Mouse (Mus musculus): ENCODE data around the gene Txnip.

Txnip gene

DNA sequence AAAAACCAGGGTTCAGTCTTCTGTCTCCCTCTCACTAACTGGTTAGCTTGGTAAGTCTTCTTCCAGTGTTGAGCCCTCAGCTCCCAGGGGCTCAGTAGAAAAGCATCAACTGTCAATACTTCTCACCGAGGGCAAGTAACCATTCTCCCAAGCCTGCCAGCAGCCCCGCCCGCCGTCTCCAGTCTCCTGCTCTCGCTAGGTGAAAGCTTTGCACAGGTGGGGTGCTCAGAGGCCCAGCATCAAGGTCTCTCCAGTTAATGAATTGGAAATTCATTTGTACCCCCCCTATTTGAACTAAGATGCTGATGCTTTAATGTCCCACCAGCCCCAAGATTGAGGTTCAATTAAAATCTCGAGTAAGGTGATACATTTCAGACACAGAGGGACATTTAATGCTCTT, 23.4 kb downstream of the Txnip start:
- no peak for TF ChIP-seq CTCF (conservative IDR thresholded peaks at IDR 0.05; ENCODE audit: low read length)
- no peak for TF ChIP-seq NANOG (IDR thresholded peaks at IDR 0.05; ENCODE audit: borderline replicate concordance, low read length)
- H3K27me3 ChIP-seq (ENCODE audit: insufficient read depth, low read length), result no peaks in the 10 kb centered on the region
- no peaks in the 10 kb centered on the region for H3K9me3 ChIP-seq (ENCODE audit: low read length)
- H3K4me1 ChIP-seq (replicated peaks; ENCODE audit: low read depth, low read length), result peaks cover 71% of the 10 kb centered on the region
- H3K4me3 ChIP-seq (replicated peaks; ENCODE audit: low read length), result 0 out of 2 replicates have a peak overlapping the region, but pooled peaks have one; percentile 15
- H3K36me3 ChIP-seq (ENCODE audit: insufficient read depth, low read length), result peaks cover 30% of the 10 kb centered on the region

DNA sequence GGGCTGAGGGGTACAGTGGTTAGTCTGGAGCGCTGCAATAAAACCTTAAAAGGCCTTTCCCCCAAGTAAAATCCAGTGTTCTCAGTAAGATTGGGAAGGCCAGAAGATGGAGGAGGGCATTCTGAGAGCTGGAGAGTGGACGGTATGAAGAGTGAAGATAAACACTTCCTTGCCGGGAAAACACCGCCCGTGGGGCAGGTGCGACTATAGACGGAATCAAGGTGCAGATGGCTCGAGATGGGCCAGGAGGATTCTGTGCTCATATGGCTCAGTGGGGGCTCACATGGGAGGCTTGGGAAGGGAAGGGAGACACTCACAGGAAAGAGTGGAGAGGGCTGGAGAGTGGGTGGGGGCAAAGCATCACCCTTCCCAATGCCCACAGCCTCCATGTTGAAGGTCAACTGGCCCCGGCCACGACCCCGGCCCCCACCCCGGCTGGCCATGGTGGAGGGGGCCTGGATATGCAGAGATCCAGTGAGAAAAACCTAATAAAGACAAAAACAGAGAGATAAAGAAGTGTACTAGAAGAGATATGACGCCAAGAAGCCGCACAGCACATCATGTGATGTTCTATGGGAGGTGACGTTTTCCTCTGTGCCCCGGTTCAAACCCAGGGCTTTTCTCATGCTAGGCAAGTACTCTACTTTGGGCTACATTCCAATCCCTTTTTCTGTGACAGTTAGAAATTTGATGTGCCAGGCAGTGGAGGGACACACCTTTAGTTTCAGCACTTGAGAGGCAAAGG, 24.2 kb downstream of the Txnip start:
- Histone ChIP-seq H3K4me1 (replicated peaks; ENCODE audit: low read depth, low read length) (peaks cover 75% of the 10 kb centered on the region), H3K36me3 (ENCODE audit: insufficient read depth, low read length) (peaks cover 33% of the 10 kb centered on the region), H3K27me3 (ENCODE audit: insufficient read depth, low read length) (no peaks in the 10 kb centered on the region), H3K4me3 (replicated peaks; ENCODE audit: low read length) (peak overlapping the region; percentile 15; the same call in 1 of the 2 replicates), H3K9me3 (ENCODE audit: low read length) (no peaks in the 10 kb centered on the region)
- TF ChIP-seq NANOG (IDR thresholded peaks at IDR 0.05; ENCODE audit: borderline replicate concordance, low read length), result no peak

DNA sequence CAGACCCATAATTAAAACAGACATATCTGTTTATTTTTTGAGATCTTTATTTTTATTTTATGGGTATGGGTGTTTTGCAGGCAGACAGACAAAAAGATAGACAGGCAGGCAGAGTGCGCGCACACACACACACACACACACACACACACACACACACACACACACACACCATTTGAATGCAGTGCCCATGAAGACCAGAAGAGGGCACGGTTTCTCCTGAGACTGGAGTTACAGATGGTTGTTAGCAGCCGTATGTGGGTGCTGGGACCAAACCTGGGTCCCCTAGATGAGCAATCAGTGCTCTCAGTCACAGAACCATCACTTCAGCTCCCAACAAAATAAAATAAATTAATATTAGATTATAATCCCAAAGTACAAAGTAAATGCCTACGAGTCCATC, 25.6 kb downstream of the Txnip start:
- Histone ChIP-seq H3K36me3 (ENCODE audit: insufficient read depth, low read length) (peaks cover 37% of the 10 kb centered on the region), H3K9me3 (ENCODE audit: low read length) (peaks cover 4% of the 10 kb centered on the region), H3K4me3 (replicated peaks; ENCODE audit: low read length) (no peak overlapping the region), H3K27me3 (ENCODE audit: insufficient read depth, low read length) (no peaks in the 10 kb centered on the region), H3K4me1 (replicated peaks; ENCODE audit: low read depth, low read length) (peaks cover 63% of the 10 kb centered on the region)
- TF ChIP-seq POU5F1 (IDR thresholded peaks at IDR 0.05; ENCODE audit: borderline replicate concordance, low read length) (no peak), NANOG (IDR thresholded peaks at IDR 0.05; ENCODE audit: borderline replicate concordance, low read length) (no peak), CTCF (conservative IDR thresholded peaks at IDR 0.05; ENCODE audit: low read length) (no peak)

DNA sequence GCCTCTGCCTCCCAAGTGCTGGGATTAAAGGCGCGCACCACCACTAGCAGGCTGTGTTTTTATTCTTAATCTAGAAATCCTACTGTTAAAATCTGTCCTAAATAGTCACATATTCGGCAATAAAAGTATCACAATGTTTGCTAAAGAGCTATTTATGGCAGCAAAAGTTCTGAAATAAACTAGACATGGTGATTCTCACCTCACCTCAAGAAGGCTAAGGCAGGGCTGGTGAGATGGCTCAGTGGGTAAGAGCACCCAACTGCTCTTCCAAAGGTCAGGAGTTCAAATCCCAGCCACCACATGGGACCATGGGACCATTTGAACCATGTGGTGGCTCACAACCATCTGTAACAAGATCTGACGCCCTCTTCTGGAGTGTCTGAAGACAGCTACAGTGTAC, 32.9 kb downstream of the Txnip start:
- peaks cover 69% of the 10 kb centered on the region for H3K4me1 ChIP-seq (replicated peaks; ENCODE audit: low read depth, low read length)
- peaks cover 4% of the 10 kb centered on the region for H3K9me3 ChIP-seq (ENCODE audit: low read length)
- H3K27me3 ChIP-seq (ENCODE audit: insufficient read depth, low read length), result peaks cover 3% of the 10 kb centered on the region
- H3K4me3 ChIP-seq (replicated peaks; ENCODE audit: low read length), result no peak overlapping the region
- H3K36me3 ChIP-seq (ENCODE audit: insufficient read depth, low read length), result peaks cover 15% of the 10 kb centered on the region
- no peak for TF ChIP-seq CTCF (conservative IDR thresholded peaks at IDR 0.05; ENCODE audit: low read length)
- no peak for TF ChIP-seq POU5F1 (IDR thresholded peaks at IDR 0.05; ENCODE audit: borderline replicate concordance, low read length)
- no peak for TF ChIP-seq NANOG (IDR thresholded peaks at IDR 0.05; ENCODE audit: borderline replicate concordance, low read length)

DNA sequence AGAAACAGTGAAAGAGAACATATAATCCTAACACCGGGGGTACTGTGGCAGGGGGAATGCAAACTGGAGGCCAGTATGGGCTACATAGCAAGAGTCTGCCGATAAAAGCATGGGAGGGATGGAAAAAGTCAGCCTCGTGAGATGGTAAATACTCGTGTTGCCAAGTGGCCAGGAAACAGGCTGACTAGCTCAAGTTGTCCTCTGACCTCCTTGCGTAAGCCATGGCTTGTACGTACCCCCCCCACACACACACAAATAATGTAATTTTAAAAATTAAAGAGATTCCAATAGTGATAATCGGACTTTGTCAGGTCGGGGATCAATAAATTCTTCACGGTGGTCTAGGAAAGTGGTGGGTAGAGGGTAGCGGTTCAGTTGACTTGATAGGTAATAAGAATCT, 35.6 kb downstream of the Txnip start:
- TF ChIP-seq POU5F1 (IDR thresholded peaks at IDR 0.05; ENCODE audit: borderline replicate concordance, low read length) (no peak), CTCF (conservative IDR thresholded peaks at IDR 0.05; ENCODE audit: low read length) (no peak), NANOG (IDR thresholded peaks at IDR 0.05; ENCODE audit: borderline replicate concordance, low read length) (no peak)
- Histone ChIP-seq H3K27me3 (ENCODE audit: insufficient read depth, low read length) (peaks cover 30% of the 10 kb centered on the region), H3K4me1 (replicated peaks; ENCODE audit: low read depth, low read length) (peaks cover 81% of the 10 kb centered on the region), H3K4me3 (replicated peaks; ENCODE audit: low read length) (peak overlapping the region; percentile 86), H3K9me3 (ENCODE audit: low read length) (no peaks in the 10 kb centered on the region), H3K36me3 (ENCODE audit: insufficient read depth, low read length) (peaks cover 8% of the 10 kb centered on the region)

DNA sequence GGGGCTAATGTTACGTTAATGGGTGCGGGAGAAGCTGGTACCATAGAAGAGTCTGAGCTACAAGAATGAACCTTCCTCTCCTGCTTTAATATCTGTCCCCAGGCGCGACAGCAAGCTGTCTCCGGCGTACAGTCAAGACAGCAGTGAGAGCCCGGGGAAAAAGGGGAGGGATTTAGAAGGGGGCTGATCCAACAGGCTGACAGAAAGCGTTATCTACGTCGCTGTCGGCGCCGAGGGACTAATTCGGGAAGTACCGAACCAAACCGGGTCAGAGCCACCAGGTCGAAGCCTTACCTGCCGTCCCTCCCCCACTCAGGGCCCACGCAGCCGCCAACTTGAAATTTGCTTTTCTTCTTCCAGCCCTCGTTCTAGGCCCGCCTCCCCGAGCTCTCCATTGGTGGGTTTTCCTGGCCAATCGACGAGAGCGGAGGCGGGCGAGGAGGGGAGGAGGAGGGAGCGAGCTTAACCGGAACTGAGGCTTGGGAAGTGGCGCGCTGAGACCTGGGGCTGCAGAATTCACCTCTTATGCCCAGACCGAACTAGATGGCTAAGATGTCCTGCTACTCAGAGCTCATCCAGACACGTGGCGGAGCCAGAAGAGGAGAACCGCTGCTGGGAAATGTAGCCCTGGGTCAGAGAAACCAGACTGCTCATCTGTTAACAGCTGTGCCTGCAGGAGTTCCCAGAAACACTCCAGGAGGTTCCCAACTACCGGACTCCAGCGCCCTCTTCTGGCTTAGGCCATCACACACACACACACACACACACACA, 36.2 kb downstream of the Txnip start, which contains the start of gene Polr3gl:
TSS of gene Polr3gl (minus strand) at position 392 of the 771 bp plus-strand sequence.
- H3K4me1 ChIP-seq (replicated peaks; ENCODE audit: low read depth, low read length), result peaks cover 82% of the 10 kb centered on the region
- H3K36me3 ChIP-seq (ENCODE audit: insufficient read depth, low read length), result peaks cover 8% of the 10 kb centered on the region
- peak within 1 kb of the TSS; percentile 86 for H3K4me3 ChIP-seq (replicated peaks; ENCODE audit: low read length)
- no peaks in the 10 kb centered on the region for H3K9me3 ChIP-seq (ENCODE audit: low read length)
- TF ChIP-seq CTCF (conservative IDR thresholded peaks at IDR 0.05; ENCODE audit: low read length), result no peak
- TF ChIP-seq NANOG (IDR thresholded peaks at IDR 0.05; ENCODE audit: borderline replicate concordance, low read length), result no peak
- no peak for TF ChIP-seq POU5F1 (IDR thresholded peaks at IDR 0.05; ENCODE audit: borderline replicate concordance, low read length)
- H3K27me3 ChIP-seq (ENCODE audit: insufficient read depth, low read length), result peaks cover 36% of the 10 kb centered on the region

DNA sequence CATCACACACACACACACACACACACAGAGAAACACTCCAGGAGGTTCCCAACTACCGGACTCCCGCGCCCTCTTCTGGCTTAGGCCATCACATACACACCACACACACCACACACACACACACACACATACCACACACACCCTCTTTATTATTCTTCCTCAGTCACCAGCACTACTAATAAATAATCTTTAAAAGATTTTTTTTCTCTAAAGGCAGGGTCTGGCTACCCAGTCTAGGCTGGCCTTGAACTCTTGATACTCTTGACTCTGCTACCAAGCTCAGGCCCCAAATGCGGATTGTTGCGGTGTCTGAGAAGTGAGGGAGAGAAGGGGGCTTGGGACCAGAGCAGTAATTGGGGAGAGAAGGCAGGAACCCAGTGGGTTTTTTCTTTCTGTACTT, 37.1 kb downstream of the Txnip start:
- H3K36me3 ChIP-seq (ENCODE audit: insufficient read depth, low read length), result peaks cover 3% of the 10 kb centered on the region
- TF ChIP-seq CTCF (conservative IDR thresholded peaks at IDR 0.05; ENCODE audit: low read length) (no peak), NANOG (IDR thresholded peaks at IDR 0.05; ENCODE audit: borderline replicate concordance, low read length) (no peak), POU5F1 (IDR thresholded peaks at IDR 0.05; ENCODE audit: borderline replicate concordance, low read length) (no peak)
- H3K4me1 ChIP-seq (replicated peaks; ENCODE audit: low read depth, low read length), result peaks cover 84% of the 10 kb centered on the region
- H3K27me3 ChIP-seq (ENCODE audit: insufficient read depth, low read length), result peaks cover 42% of the 10 kb centered on the region
- H3K9me3 ChIP-seq (ENCODE audit: low read length), result no peaks in the 10 kb centered on the region
- H3K4me3 ChIP-seq (replicated peaks; ENCODE audit: low read length), result no peak overlapping the region

DNA sequence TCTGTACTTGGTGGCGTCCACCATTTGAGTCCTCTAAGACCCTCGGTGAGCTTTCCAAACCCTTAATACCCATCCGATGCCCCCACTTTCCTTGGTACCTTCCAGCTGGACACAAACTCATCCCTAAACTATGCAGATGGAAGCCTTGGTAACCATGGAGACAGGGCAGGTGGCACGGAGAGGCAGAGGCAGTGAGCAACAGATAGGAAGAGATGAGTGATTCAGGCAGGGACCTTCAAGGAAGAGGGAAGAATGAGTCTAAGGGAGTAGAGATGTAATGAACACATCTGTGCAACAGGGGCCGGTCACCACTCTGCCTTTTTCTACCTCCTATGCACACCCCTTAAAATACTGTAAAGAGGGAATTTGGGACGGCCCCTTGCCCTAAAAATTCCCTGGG, 37.9 kb downstream of the Txnip start:
- Histone ChIP-seq H3K4me3 (replicated peaks; ENCODE audit: low read length) (peak overlapping the region; percentile 81), H3K27me3 (ENCODE audit: insufficient read depth, low read length) (peaks cover 42% of the 10 kb centered on the region), H3K36me3 (ENCODE audit: insufficient read depth, low read length) (no peaks in the 10 kb centered on the region), H3K4me1 (replicated peaks; ENCODE audit: low read depth, low read length) (peaks cover 86% of the 10 kb centered on the region), H3K9me3 (ENCODE audit: low read length) (no peaks in the 10 kb centered on the region)
- TF ChIP-seq NANOG (IDR thresholded peaks at IDR 0.05; ENCODE audit: borderline replicate concordance, low read length), result no peak
- TF ChIP-seq CTCF (conservative IDR thresholded peaks at IDR 0.05; ENCODE audit: low read length), result no peak
- no peak for TF ChIP-seq POU5F1 (IDR thresholded peaks at IDR 0.05; ENCODE audit: borderline replicate concordance, low read length)
